Mouse (Mus musculus) heart, adult 2 months (tissue): ENCODE measurements around the gene Dok1. TPM values are rescaled to one million over a fixed set of nuclear protein-coding genes. Genes with fewer than 3 reads are reported as not detected.
A peak's percentile ranks its signal among the peaks of the same experiment; 100 is the strongest.

Experiments
- DNase-seq, 2 experiments: peaks; one replicate each; pipeline ENCODE4 v3.0.0; 2021
- H3K27ac ChIP-seq: fragments of 200-600 bp; 2 replicates; pipeline ENCODE4 v1.8.1; 2022
- H3K27me3 ChIP-seq: fragments of 200-500 bp; 2 replicates; pipeline ENCODE4 v1.6.1; 2012; ENCODE audit warnings: mild to moderate bottlenecking, low read length, inconsistent platforms, mixed read lengths; ENCODE audit not compliant: control insufficient read depth, insufficient read depth
- H3K36me3 ChIP-seq: fragments of 200-500 bp; 2 replicates; pipeline ENCODE4 v1.6.1; 2012; ENCODE audit warnings: low read length, inconsistent platforms; ENCODE audit not compliant: control insufficient read depth, insufficient read depth
- H3K4me1 ChIP-seq: fragments of 200-500 bp; 2 replicates; pipeline ENCODE4 v1.6.1; 2011; ENCODE audit warnings: low read length; ENCODE audit not compliant: control insufficient read depth, insufficient read depth
- H3K4me3 ChIP-seq: fragments of 200-600 bp; 2 replicates; pipeline ENCODE4 v1.8.1; 2022
- H3K79me2 ChIP-seq: fragments of 200-500 bp; replicated peaks from 2 replicates; pipeline ENCODE4 v1.6.1; 2012; ENCODE audit warnings: mild to moderate bottlenecking, inconsistent platforms, low read length, moderate library complexity, mixed read lengths; ENCODE audit not compliant: control insufficient read depth, insufficient read depth
- H3K9ac ChIP-seq: fragments of 200-500 bp; 2 replicates; pipeline ENCODE4 v1.6.1; 2012; ENCODE audit warnings: low read depth, mild to moderate bottlenecking, control low read depth, inconsistent platforms, low read length, mixed read lengths
- CTCF ChIP-seq: fragments of 200-600 bp; IDR thresholded peaks from 2 replicates; pipeline ENCODE4 v1.8.1; 2022; ENCODE audit warnings: antibody characterized with exemption, mild to moderate bottlenecking, moderate library complexity
- EP300 ChIP-seq: fragments of 200-500 bp; IDR thresholded peaks from 2 replicates; pipeline ENCODE4 v1.6.1; 2011; ENCODE audit warnings: low read depth, low read length, control low read depth; ENCODE audit not compliant: insufficient read depth
- POLR2A ChIP-seq: fragments of 200-500 bp; IDR thresholded peaks from 2 replicates; pipeline ENCODE4 v1.6.1; 2011; ENCODE audit warnings: mild to moderate bottlenecking, low read depth, low read length, control low read depth; ENCODE audit not compliant: insufficient read depth
- WGBS: fragments of 180-500 bp; shearing (Covaris S2); methylation state at CpG from one replicate; pipeline ENCODE4 v1.1.7; 2018; 5-methylcytosine and 5-hydroxymethylcytosine counted together
- intact Hi-C: fragments of 180-260 bp; cut with DNase I; formaldehyde crosslinking; loops from one replicate; pipeline ENCODE4 v1.15.1; 2025
- polyA plus RNA-seq: library from polyadenylated mRNA; depleted of rRNA; stranded (reverse); fragments of >200 nt; gene quantifications from 2 replicates; pipeline ENCODE4 v1.2.3, GENCODE M21; 2012
- total RNA-seq, 2 experiments: library from RNA; stranded (reverse); gene quantifications; 2 replicates each; pipeline ENCODE4 v1.2.3; 2021

Dok1 gene
- total and polyA plus RNA-seq, 3 experiments = 2.6 to 3.4 (median 2.6) TPM

DNA sequence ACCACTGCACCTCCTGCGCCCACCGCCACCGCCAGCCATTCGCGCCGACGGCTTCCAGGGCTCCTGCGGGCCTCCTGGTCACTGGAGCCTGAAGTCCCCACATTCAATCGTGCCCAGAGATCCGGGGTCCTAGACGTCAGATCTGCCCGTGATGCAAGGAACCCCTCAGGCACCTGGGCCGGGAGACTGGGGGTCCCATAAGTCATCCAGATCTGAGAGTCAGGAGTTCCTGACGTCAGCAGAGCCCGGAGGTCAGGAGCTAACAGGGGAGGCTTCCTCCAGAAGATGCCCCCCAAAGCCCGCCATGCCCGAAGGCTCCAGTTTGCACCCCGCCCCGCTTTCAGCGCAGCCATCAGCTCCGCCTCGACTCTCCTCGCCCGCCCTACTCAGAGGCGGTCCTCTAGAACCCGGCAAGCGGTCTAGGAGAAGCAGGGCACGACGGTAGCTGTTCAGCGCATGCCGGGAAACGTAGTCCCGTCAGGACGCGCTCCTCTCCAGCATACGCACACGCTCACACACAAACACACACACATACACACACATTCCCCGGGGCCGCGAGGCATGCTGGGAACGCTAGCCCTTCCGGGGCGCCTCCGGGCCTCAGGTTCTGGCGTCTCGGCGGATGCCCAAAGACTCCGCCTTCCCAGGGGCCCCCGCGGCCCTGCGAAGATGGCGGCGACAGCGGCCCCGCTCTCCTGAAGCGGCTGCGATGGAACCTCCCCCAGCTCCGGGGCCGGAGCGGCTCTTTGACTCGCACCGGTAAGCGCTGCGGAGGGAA, 21.0 kb upstream of the Dok1 start, which contains the start of gene Aup1:
Gene Aup1 (plus strand): TSS at position 448 of the 778 bp plus-strand sequence.
- Histone ChIP-seq H3K36me3 (no peaks in the 10 kb centered on the region), H3K9ac (peak within 1 kb of the TSS; percentile 92), H3K79me2 (no peaks in the 10 kb centered on the region; the same call in 1 of the 2 replicates), H3K4me1 (peaks cover 8% of the 10 kb centered on the region), H3K27ac (peak within 1 kb of the TSS; percentile 93), H3K27me3 (no peaks in the 10 kb centered on the region), H3K4me3 (peak within 1 kb of the TSS; percentile 88)
- peak; percentile 97 to 98 for DNase-seq
- under 1% methylated on average over 64 of the region's 64 CpGs for whole genome bisulfite sequencing
- intact Hi-C loops = loop anchor here (1.0 to 2.0 kb wide), 3 partner anchors 23 to 57 kb away; partner anchors contain the start of genes Mrpl53 and Pcgf1
- TF ChIP-seq EP300 (peak; percentile 90), CTCF (no peak), POLR2A (peak; percentile 75)

DNA sequence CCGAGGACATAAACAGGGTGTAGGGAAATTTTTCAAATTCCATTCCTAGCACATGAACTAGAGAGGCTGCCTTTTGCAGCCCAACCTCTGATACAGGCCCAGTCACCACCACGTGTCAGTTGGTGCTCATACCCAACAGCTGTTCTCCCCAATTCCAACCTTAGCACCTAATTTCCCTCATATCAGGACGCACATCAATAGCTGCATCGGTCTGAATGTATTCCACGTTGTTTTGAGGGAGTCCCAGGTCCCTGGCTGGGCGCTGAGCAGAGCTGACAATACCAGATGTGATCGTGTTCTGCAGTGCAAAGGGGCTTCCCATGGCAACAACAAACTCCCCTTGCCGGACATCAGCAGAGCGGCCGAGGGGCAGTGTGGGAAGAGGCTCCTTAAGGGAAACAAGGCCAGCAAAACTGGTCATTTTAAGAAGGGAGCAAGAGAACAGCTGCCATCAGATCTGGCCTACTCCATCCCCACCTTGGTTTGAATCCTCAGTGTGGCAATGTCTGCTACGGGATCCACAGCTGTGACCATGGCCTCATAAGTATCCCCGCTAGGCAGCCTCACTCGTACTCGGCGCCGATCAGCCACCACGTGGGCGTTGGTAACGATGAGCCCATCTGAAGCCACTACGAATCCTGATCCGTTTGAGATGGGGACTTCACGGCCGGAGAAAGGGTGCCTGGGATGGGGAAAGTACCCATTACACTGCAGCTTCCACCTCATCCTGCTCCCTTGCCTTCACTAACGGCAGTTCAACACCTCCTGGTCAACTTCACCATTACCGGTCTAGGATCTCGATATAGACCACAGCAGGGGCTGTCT, 20.1 kb upstream of the Dok1 start:
- no peaks in the 10 kb centered on the region; the same call in 1 of the 2 replicates for H3K79me2 ChIP-seq
- TF ChIP-seq EP300 (no peak), POLR2A (no peak), CTCF (no peak)
- WGBS = 4% methylated on average over 26 of the region's 26 CpGs
- peaks cover 8% of the 10 kb centered on the region for H3K4me1 ChIP-seq
- peak overlapping the region; percentile 88 for H3K4me3 ChIP-seq
- intact Hi-C loops = no loop called here
- peak; percentile 43 for DNase-seq
- no peaks in the 10 kb centered on the region; the same call in 1 of the 2 replicates for H3K27me3 ChIP-seq
- peak overlapping the region; percentile 75 for H3K9ac ChIP-seq
- H3K36me3 ChIP-seq = no peaks in the 10 kb centered on the region
- H3K27ac ChIP-seq = peak overlapping the region; percentile 93

DNA sequence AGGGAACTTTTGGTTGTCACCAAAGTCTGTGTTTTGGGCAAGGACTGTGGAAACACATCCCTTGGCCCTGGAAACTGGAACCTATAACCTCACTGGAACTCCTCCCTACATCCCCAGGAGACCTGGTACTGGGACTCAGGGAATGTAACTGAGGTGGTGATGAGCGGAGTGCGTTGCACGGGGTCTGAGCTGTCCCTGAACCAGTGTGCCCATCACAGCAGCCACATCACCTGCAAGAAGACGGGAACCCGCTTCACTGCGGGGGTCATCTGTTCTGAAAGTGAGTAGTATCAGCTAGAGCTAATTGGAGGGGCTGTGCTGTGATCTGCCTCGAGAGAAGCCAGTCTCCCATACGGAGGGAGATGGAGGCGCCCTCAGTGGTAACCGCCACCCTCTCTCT, 16.1 kb upstream of the Dok1 start:
- Histone ChIP-seq H3K9ac (no peak overlapping the region), H3K4me1 (peaks cover 6% of the 10 kb centered on the region), H3K27ac (no peak overlapping the region), H3K27me3 (no peaks in the 10 kb centered on the region; the same call in 1 of the 2 replicates), H3K4me3 (no peak overlapping the region), H3K79me2 (no peaks in the 10 kb centered on the region), H3K36me3 (no peaks in the 10 kb centered on the region)
- DNase-seq = no peak
- intact Hi-C loops = no loop called here
- TF ChIP-seq CTCF (no peak), EP300 (no peak), POLR2A (no peak)
- WGBS = 71% methylated on average over 10 of the region's 10 CpGs

DNA sequence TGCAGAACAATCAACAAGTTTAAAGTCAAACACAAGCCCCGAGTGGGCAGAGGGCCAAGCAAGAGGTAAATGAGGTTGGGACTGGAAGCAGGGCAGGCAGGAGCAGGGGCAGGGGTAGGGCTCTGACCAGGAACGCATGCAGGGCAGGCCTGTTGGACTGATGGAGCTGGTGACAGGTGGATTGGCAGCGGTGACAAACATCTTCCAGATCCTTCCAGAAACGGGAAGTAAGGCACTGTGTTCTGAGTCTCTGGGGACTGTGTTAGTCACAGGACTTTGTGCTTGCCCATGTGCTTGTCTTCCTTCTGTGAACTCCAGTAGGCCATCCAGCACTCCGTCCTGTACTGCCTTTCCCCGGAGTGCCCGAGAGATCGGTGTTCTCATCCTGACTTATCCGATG, 11.5 kb upstream of the Dok1 start:
- no peaks in the 10 kb centered on the region; the same call in 1 of the 2 replicates for H3K27me3 ChIP-seq
- peaks cover 2% of the 10 kb centered on the region; the same call in 1 of the 2 replicates for H3K4me1 ChIP-seq
- no peak overlapping the region for H3K4me3 ChIP-seq
- H3K9ac ChIP-seq = no peak overlapping the region
- H3K36me3 ChIP-seq = no peaks in the 10 kb centered on the region
- DNase-seq = peak; percentile 52 to 58
- 0 out of 2 replicates have a peak, but pooled peaks have one; percentile 43 for TF ChIP-seq EP300
- TF ChIP-seq CTCF = no peak
- intact Hi-C loops = no loop called here
- WGBS = 15% methylated on average over 9 of the region's 9 CpGs
- H3K79me2 ChIP-seq = no peaks in the 10 kb centered on the region
- no peak overlapping the region for H3K27ac ChIP-seq

DNA sequence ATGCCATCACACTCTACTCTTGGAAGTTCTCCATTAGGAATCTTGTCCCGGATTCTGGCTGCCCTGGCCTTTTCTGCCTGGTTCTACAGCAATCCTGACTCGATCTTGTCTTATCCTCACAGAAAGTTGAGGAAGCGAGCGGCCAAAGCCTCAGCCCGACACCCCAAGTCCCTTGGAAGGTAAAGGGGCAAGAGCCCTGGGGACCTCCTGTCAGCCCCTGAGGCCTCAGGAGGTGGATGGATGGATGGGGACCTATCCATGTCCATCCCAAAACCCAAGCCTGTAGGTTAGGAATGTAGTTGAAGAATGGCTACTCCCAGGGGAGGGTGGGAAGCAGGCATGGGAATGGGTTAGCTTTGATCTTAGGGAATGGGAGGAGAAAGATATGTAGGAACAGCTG, 10.7 kb upstream of the Dok1 start:
- H3K27me3 ChIP-seq = no peaks in the 10 kb centered on the region; the same call in 1 of the 2 replicates
- no peak for TF ChIP-seq EP300
- no peak for TF ChIP-seq POLR2A
- no peak for TF ChIP-seq CTCF
- intact Hi-C loops = no loop called here
- H3K4me3 ChIP-seq = no peak overlapping the region
- no peaks in the 10 kb centered on the region for H3K36me3 ChIP-seq
- H3K79me2 ChIP-seq = no peaks in the 10 kb centered on the region
- H3K27ac ChIP-seq = no peak overlapping the region
- 93% methylated on average over 5 of the region's 5 CpGs for WGBS
- peaks cover 2% of the 10 kb centered on the region; the same call in 1 of the 2 replicates for H3K4me1 ChIP-seq
- DNase-seq = no peak
- no peak overlapping the region for H3K9ac ChIP-seq

DNA sequence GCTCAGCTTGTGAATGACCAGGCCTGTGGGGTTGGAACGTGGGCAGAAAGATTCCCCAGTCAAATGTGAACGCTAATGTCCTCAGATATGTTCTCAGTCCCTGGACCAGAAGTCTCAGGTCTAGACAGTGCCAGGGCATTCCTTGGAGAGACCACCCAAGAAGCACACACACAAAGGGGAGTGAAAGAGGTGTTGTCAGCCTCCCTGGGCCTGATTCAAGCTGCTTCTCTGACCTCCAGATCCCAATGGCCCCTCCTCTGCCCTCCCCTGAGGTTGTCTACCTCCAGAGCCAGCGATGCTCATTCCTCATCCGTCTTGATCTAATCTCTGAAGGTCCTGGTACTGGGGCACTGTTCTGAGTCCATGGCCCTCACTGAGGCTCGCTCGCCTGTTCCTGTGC, 10.3 kb upstream of the Dok1 start:
- no peaks in the 10 kb centered on the region for H3K36me3 ChIP-seq
- TF ChIP-seq POLR2A (no peak), CTCF (no peak), EP300 (no peak)
- no peaks in the 10 kb centered on the region for H3K27me3 ChIP-seq
- H3K27ac ChIP-seq = no peak overlapping the region
- H3K4me1 ChIP-seq = peaks cover 3% of the 10 kb centered on the region; the same call in 1 of the 2 replicates
- H3K9ac ChIP-seq = no peak overlapping the region
- H3K79me2 ChIP-seq = no peaks in the 10 kb centered on the region
- WGBS = 80% methylated on average over 6 of the region's 6 CpGs
- H3K4me3 ChIP-seq = no peak overlapping the region
- no peak for DNase-seq
- intact Hi-C loops = no loop called here
